Mouse (Mus musculus): ENCODE measurements around the gene Slc22a14. TPM values are rescaled to one million over a fixed set of nuclear protein-coding genes. Genes with fewer than 3 reads are reported as not detected.

Slc22a14 gene
- polyA plus RNA-seq (2015; fragmentation: Nextera tagmentation; extraction: Ambion mirVana): not detected in 2 replicates

DNA sequence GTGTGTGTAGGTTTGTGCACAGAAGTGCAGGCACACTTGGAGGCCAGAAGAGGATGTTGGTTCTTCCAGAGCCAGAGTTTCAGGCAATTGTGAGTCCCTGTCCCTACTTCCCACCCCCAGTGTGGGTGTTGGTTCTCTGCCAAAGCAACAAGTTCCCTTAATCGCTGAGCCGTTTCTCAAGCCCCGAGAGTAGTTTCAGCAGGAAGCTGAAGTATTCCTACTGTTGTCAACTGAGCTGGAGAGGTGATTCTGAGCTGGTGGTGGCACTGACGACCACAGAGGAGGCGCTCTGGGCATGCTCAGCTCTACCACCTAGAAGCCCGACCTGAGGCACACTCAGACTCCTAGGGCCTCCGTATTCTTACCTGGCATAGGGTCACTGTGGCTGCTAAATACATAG is at the start of gene Slc22a14:
Slc22a14 (minus strand) TSS at position 270 of the 400 bp plus-strand sequence.
- WGBS: 71% methylated on average over 7 of the region's 7 CpGs
- no peak within 1 kb of the TSS for H3K9ac ChIP-seq (replicated peaks)
- ATAC-seq (ENCODE audit: low FRiP score): no peak
- H3K4me3 ChIP-seq (replicated peaks): no peak within 1 kb of the TSS
- H3K4me2 ChIP-seq: no peak within 1 kb of the TSS
- H3K36me3 ChIP-seq: no peaks in the 10 kb centered on the region
- H3K27ac ChIP-seq (replicated peaks): no peak within 1 kb of the TSS
- no peaks in the 10 kb centered on the region for H3K9me3 ChIP-seq (replicated peaks)
- no peaks in the 10 kb centered on the region for H3K27me3 ChIP-seq (replicated peaks)
- H3K4me1 ChIP-seq: no peaks in the 10 kb centered on the region

DNA sequence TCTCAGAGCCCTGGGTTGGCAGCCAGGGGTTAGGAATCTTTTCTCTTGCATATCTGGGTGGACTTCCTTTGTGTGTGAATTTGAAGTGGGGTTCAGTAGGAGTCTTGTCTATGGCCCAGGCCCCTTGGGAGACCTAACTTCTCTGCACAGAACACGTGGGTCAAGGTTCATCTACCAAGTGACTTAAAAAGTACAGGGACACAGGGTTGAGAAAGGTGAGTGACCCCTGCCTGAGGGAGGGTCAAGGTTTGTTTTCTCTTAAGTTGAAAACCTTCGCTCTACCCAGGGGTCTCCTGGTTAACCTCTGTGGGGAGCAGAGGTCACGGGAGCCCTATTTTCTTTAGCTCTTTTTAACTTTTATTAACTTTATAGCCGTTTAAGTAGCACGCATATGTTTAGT is 44.5 kb upstream of the Slc22a14 start:
- Histone ChIP-seq H3K4me2 (no peak overlapping the region), H3K27ac (replicated peaks) (no peak overlapping the region), H3K4me1 (peaks cover 34% of the 10 kb centered on the region), H3K36me3 (no peaks in the 10 kb centered on the region; the same call in 1 of the 2 replicates), H3K27me3 (replicated peaks) (no peaks in the 10 kb centered on the region), H3K9me3 (replicated peaks) (no peaks in the 10 kb centered on the region), H3K9ac (replicated peaks) (no peak overlapping the region), H3K4me3 (replicated peaks) (no peak overlapping the region)
- ATAC-seq (ENCODE audit: low FRiP score): no peak
- WGBS: 91% methylated on average over 5 of the region's 5 CpGs

DNA sequence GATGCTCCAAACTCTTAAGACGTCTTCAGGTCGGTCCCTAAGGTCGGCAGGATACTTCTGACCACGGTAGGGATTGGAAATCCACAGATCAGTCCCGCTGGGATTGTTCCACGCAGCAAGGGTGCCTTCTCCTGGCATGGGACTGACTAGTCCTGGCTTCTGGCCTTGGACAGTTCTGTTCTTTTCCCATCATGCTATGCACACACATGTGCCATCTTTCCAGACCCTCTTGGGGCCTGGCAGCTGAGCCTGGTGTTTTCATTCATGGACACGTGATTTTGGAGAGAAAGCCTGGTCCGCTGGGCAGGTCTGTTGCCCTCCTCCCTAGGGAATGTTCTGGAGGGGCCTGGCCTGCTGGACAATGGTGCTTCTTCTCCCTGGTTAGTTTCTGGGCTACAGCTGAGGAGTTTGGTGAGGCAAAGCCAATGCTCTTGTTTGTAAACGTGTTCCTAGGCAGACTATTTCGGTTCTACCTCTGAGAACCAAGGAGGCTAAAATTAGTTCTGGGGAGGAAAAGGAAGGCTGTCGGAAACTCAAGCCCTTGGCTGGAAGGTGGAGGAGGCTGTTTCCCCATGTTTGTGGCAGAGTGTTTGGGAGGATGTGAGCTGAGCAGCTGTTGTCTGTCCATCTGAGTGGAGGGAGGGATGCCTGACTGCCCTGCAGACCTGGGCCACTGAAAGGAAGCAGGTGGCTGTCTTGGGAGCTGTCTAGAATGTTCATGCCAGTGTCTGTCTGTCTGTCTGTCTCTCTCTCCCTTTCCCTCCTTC is 43.7 kb upstream of the Slc22a14 start:
- no peak for ATAC-seq (ENCODE audit: low FRiP score)
- H3K27ac ChIP-seq (replicated peaks): no peak overlapping the region
- no peak overlapping the region for H3K4me2 ChIP-seq
- no peaks in the 10 kb centered on the region; the same call in 1 of the 2 replicates for H3K36me3 ChIP-seq
- WGBS: 86% methylated on average over 11 of the region's 11 CpGs
- H3K27me3 ChIP-seq (replicated peaks): no peaks in the 10 kb centered on the region
- no peak overlapping the region for H3K4me3 ChIP-seq (replicated peaks)
- H3K9me3 ChIP-seq (replicated peaks): no peaks in the 10 kb centered on the region
- H3K4me1 ChIP-seq: peaks cover 42% of the 10 kb centered on the region
- H3K9ac ChIP-seq (replicated peaks): no peak overlapping the region

DNA sequence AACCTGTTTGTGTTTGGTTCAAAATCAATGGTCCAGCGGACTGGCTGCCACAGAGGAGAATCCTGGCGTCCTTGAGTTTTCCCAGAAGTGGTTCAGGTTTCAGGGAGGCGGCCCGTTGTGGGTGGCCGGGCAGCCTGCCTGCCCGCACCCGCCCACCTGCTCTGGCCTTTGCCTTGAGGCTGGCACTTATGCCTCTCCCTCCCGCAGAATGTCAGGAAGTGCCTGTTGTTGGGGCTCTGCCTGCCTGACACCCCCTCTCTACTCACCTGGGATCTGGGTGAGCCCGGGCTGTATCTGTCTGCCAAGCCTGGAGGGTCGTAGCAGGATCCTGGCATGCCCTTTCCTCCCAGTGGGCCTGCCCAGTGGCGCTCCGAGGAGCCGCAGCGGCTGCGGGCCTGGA is 42.5 kb upstream of the Slc22a14 start:
- H3K27me3 ChIP-seq (replicated peaks): no peaks in the 10 kb centered on the region
- no peaks in the 10 kb centered on the region for H3K9me3 ChIP-seq (replicated peaks)
- no peak overlapping the region for H3K9ac ChIP-seq (replicated peaks)
- ATAC-seq (ENCODE audit: low FRiP score): no peak
- no peak overlapping the region for H3K27ac ChIP-seq (replicated peaks)
- H3K4me1 ChIP-seq: peaks cover 50% of the 10 kb centered on the region
- 86% methylated on average over 15 of the region's 15 CpGs for WGBS
- no peak overlapping the region for H3K4me3 ChIP-seq (replicated peaks)
- H3K36me3 ChIP-seq: no peaks in the 10 kb centered on the region; the same call in 1 of the 2 replicates
- no peak overlapping the region for H3K4me2 ChIP-seq

DNA sequence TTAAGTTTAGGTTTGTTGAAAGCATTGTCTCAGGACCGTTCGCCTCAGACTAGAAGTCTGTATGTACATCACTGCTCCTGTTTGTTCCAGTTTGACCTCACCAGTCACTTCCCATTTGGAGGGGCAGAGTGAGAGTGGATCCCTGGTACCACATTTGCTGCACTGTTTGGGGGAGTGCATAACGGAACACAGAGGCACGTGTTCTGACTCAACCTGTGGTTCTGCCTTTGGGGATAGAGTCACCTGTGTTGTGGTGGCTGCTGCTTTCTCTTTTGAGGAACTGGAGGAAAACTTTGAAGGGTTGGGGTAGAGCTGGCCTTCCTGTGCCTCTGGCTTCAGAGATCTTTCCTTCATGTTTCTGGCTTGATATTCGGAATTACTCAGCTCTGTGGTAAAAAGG is 38.7 kb upstream of the Slc22a14 start:
- 0 out of 2 replicates have a peak overlapping the region, but pooled peaks have one; percentile 100 for H3K9ac ChIP-seq (replicated peaks)

DNA sequence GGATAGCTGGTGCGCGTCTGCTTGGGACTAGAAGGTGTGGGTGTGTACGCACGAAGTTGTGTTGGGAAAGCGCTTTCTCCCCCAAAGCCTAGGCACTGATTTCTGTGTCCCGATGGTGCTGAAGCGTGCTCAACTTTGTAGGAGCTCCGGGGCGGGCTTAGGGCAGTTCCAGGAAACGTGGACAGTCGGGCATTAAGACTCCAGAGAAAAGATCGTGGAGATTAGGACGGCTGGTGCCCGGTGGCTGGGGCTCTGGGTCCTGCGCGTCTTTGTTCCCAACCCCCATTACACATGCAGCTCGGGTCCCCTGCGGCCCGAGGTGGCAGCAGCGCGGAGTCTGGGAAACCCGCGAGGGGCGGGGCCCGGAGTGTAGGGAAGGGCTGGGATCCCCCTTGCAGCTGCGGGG is 37.9 kb upstream of the Slc22a14 start:
- peak overlapping the region; percentile 98 for H3K27ac ChIP-seq (replicated peaks)
- H3K27me3 ChIP-seq (replicated peaks): no peaks in the 10 kb centered on the region
- H3K4me2 ChIP-seq: peak overlapping the region; percentile 67
- no peak for ATAC-seq (ENCODE audit: low FRiP score)
- under 1% methylated on average over 26 of the region's 26 CpGs for WGBS
- H3K9ac ChIP-seq (replicated peaks): peak overlapping the region; percentile 100
- no peaks in the 10 kb centered on the region for H3K9me3 ChIP-seq (replicated peaks)
- H3K4me3 ChIP-seq (replicated peaks): peak overlapping the region; percentile 94
- H3K4me1 ChIP-seq: peaks cover 47% of the 10 kb centered on the region
- H3K36me3 ChIP-seq: no peaks in the 10 kb centered on the region

More for the DNA sequence above, 38.7 kb upstream of the Slc22a14 start:
- H3K4me3 ChIP-seq (replicated peaks): peak overlapping the region; percentile 94
- peak overlapping the region; percentile 67 for H3K4me2 ChIP-seq
- WGBS: 59% methylated on average over 5 of the region's 5 CpGs
- H3K27me3 ChIP-seq (replicated peaks): no peaks in the 10 kb centered on the region
- H3K27ac ChIP-seq (replicated peaks): no peak overlapping the region
- no peaks in the 10 kb centered on the region for H3K36me3 ChIP-seq
- ATAC-seq (ENCODE audit: low FRiP score): no peak
- peaks cover 55% of the 10 kb centered on the region for H3K4me1 ChIP-seq
- H3K9me3 ChIP-seq (replicated peaks): no peaks in the 10 kb centered on the region

DNA sequence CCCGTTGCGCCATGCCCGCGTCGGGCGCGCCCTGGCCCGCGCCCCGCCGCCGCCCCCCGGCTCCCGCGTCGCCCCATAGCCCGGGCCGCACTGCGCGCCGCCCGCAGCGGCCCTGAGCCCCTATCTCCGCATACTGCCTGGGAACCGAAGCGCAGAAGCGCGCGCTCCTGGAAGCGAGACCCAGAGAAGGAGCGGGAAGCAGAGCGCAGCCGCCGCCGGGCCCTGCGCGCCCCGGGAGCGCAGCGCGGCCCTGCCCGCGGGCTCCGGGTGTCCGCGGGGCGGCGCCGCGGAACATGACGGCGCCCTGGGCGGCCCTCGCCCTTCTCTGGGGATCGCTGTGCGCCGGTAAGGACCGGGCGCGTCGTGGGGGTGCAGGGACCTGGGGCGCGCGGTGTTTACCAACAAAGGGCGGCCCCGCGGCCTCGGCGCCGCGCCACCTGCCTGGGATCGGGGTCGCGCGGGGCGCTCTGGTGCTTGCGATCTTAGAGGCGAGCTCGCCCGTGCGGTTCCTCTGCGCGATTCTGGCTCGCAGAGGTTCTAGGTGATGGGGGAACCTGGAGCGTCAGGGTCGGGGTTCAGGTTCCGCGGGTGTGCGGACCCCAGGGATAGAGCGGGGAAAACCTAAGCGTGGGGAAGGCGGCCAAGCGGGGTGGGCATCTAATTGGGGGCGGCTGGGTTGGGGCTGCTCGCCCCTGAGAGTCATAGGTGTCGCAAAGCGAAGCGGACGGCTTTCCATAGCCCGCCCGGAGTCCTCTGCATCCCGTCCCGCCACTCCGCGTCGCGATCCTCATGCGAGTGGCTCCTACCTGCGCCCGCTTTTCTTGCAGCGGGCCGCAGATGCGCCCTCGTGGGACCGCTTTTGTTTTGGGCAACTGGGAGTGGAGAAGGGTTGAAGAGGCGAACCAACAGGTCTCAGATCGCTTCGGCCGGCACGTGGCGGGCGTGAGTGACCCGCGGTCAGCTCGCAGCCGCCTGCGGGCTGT is 37.2 kb upstream of the Slc22a14 start:
- Histone ChIP-seq H3K9me3 (replicated peaks) (no peaks in the 10 kb centered on the region), H3K4me1 (peaks cover 41% of the 10 kb centered on the region), H3K36me3 (no peaks in the 10 kb centered on the region), H3K4me3 (replicated peaks) (peak overlapping the region; percentile 94), H3K4me2 (peak overlapping the region; percentile 67), H3K27me3 (replicated peaks) (no peaks in the 10 kb centered on the region), H3K9ac (replicated peaks) (peak overlapping the region; percentile 100), H3K27ac (replicated peaks) (peak overlapping the region; percentile 98)
- ATAC-seq (ENCODE audit: low FRiP score): peak; percentile 73
- under 1% methylated on average over 122 of the region's 127 CpGs for WGBS

DNA sequence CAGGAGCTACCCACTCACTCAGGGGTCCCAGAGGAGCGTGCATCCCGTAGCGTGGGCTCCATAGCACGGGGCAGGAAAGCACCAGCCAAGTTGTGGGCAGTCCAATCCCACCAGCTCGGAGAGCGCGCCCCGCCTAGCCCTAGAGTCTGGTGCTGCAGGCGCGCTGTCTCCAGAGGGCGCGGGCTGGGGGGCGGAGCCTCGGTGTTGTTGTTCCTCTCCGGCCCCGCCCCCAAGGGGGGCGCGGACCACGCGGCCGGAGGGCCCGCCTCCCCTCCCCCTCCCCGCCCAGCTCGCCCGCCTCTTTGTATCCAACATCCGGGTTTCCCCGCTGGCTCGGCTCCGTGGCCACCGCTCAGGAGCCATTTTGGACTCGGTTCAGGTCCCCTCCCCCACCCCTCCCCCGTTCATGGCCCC is 36.5 kb upstream of the Slc22a14 start, which contains the start of gene Acvr2b:
Acvr2b (plus strand) TSS at position 318 of the 414 bp plus-strand sequence.
- H3K9me3 ChIP-seq (replicated peaks): no peaks in the 10 kb centered on the region
- 0% methylated on average over 24 of the region's 32 CpGs for WGBS
- no peaks in the 10 kb centered on the region for H3K27me3 ChIP-seq (replicated peaks)
- H3K4me2 ChIP-seq: peak within 1 kb of the TSS; percentile 67
- H3K9ac ChIP-seq (replicated peaks): peak within 1 kb of the TSS; percentile 100
- no peaks in the 10 kb centered on the region for H3K36me3 ChIP-seq
- peak within 1 kb of the TSS; percentile 94 for H3K4me3 ChIP-seq (replicated peaks)
- peak within 1 kb of the TSS; percentile 98 for H3K27ac ChIP-seq (replicated peaks)
- ATAC-seq (ENCODE audit: low FRiP score): peak; percentile 93
- peaks cover 41% of the 10 kb centered on the region for H3K4me1 ChIP-seq

DNA sequence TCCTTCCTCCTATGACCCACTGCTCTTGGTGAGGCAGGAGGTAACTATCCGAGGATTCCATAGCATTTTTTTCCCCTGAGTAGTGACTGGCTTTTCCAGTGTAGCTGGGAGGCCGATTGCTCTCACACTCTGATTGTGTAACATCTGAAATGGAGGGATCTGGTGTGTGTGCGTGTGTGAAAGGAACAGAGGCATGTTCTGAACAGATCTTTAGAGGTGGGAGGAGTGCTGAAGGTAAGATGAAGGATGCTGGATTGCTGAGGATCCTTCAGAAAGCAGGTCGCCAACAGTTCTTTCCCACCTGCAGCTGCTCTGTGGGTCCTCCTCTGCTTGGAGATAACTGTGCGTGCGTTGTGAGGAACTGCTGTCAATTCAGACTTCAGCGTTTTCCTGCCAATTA is 36.0 kb upstream of the Slc22a14 start:
- Histone ChIP-seq H3K36me3 (no peaks in the 10 kb centered on the region), H3K4me2 (peak overlapping the region; percentile 67), H3K4me3 (replicated peaks) (peak overlapping the region; percentile 94), H3K4me1 (peaks cover 40% of the 10 kb centered on the region), H3K27me3 (replicated peaks) (no peaks in the 10 kb centered on the region), H3K27ac (replicated peaks) (peak overlapping the region; percentile 98), H3K9me3 (replicated peaks) (no peaks in the 10 kb centered on the region), H3K9ac (replicated peaks) (peak overlapping the region; percentile 56)
- 3% methylated on average over 7 of the region's 7 CpGs for WGBS
- no peak; the same call in 1 of the 2 replicates for ATAC-seq (ENCODE audit: low FRiP score)

DNA sequence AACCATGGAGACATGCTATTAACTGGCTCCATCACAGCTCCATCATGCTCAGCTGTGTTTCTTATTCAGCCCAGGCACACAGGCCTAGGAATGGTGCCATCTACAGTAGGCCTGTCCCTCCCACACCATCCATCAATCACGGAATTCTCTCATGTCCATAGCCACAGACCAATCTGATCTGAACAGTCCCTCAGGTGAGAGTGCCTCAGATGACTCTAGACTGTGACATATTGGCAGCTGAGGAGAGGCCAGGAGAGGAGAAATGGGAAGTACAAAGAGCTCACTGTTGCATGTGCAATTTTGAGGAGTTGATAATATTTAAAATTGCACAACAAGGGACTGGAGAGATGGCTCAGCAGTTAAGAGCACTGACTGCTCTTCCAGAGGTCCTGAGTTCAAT is 29.5 kb upstream of the Slc22a14 start:
- H3K4me1 ChIP-seq: no peaks in the 10 kb centered on the region
- no peaks in the 10 kb centered on the region for H3K27me3 ChIP-seq (replicated peaks)
- H3K4me3 ChIP-seq (replicated peaks): no peak overlapping the region
- no peak for ATAC-seq (ENCODE audit: low FRiP score)
- H3K27ac ChIP-seq (replicated peaks): no peak overlapping the region
- H3K36me3 ChIP-seq: no peaks in the 10 kb centered on the region
- H3K4me2 ChIP-seq: no peak overlapping the region
- WGBS: 88% methylated on average over 1 of the region's 1 CpGs
- H3K9me3 ChIP-seq (replicated peaks): no peaks in the 10 kb centered on the region
- H3K9ac ChIP-seq (replicated peaks): no peak overlapping the region

DNA sequence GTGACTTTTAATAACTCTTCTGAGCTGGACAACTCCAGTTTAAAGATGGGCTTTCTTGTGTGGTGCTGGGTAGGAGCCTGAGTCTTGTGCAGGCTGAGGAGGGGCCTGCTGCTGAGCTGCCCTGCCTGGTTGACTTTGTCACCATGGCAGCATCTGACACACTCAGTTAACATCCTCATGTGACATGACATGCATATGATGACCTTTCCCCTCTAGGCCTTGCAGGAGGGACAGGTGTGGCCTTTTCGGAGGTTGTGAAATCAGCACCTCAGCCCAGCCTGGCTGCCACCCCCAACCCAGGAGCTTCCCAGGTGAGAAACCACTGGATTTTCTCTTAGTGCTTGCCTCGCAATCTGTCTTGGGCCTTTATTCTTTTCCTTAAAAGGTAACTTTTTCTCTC is 24.9 kb upstream of the Slc22a14 start:
- Histone ChIP-seq H3K4me3 (replicated peaks) (no peak overlapping the region), H3K9me3 (replicated peaks) (no peaks in the 10 kb centered on the region), H3K9ac (replicated peaks) (no peak overlapping the region), H3K4me1 (no peaks in the 10 kb centered on the region), H3K4me2 (no peak overlapping the region), H3K36me3 (no peaks in the 10 kb centered on the region), H3K27ac (replicated peaks) (no peak overlapping the region), H3K27me3 (replicated peaks) (no peaks in the 10 kb centered on the region)
- ATAC-seq (ENCODE audit: low FRiP score): no peak
- WGBS: 93% methylated on average over 2 of the region's 2 CpGs
